Mouse (Mus musculus) retina, embryonic 14.5 days (tissue): Measurements from ENCODE around the gene Ogg1.

Experiments
- DNase-seq: peaks from one replicate; pipeline ENCODE4 v3.0.0-alpha.2; 2015; ENCODE audit warnings: low spot score

Ogg1 gene

DNA sequence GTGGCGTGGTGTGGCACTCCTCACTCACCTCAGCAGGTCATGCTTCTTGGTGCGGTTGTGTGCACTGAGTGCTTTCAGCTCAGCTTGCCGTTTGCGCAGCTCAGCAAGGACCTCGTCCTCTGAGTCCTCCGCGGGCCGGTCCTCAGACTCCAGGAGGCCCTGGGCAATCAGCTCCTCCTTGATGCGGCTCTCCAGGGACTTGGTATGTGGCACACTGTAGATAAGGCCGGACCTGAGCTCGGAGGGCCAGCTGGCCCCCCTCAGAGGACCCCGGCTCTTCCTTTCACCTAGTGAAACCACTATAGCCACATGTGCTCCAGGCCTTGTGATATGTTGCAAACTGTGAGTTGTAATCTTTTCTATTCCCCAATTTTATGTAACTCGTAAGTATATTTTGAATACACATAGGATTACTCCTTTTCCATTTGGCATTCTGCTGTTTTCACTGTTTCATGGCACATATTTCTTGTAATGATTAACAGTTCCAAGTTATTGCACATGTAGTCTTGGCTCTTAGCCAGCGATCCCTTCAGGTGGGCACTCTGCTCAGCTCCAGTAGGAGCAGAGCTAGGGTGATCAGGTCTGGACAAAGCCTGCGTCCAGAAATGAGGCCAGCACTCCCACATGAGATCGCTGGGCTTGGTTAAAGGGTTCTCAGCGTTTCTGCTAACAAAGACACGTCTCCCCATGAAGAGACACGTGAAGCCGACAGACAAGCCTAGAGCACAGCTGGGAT is 43.6 kb downstream of the Ogg1 start:
- no peak for DNase-seq

DNA sequence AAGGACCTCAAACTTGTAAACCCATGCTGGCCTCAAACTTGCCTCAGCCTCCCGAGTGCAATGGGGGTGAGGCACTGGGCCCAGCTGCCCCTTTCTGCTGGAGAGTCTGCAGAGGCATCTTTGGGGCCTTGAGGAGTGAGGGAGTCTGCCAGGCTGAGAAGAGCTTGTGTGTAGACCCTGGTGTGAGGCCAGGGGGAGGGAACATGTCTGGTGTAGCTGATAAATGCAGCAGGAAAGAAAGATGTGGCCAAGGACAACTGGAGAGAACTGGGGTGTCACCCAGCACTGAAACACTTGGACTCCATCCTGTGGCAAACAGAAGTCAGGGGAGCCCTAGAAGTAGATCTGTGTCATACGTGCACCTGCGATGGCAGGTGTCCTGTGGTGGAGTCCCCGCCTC is 46.7 kb downstream of the Ogg1 start:
- no peak for DNase-seq

DNA sequence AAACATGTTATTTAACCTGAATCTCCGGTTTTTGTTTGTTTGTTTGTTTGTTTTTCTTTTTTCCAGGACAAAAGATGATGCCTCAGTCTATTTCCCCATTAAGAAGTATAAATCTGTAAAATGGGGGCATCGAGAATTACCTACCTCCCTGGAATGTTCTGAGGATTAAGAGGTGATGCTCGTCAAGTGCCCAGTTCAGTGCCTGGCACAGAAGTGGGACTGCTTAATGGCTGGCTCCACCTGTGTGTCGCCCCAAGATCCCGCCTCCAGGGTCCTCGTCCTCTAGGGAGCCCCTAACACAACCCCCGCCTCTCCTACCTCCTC is 50.4 kb downstream of the Ogg1 start:
- DNase-seq, result no peak

DNA sequence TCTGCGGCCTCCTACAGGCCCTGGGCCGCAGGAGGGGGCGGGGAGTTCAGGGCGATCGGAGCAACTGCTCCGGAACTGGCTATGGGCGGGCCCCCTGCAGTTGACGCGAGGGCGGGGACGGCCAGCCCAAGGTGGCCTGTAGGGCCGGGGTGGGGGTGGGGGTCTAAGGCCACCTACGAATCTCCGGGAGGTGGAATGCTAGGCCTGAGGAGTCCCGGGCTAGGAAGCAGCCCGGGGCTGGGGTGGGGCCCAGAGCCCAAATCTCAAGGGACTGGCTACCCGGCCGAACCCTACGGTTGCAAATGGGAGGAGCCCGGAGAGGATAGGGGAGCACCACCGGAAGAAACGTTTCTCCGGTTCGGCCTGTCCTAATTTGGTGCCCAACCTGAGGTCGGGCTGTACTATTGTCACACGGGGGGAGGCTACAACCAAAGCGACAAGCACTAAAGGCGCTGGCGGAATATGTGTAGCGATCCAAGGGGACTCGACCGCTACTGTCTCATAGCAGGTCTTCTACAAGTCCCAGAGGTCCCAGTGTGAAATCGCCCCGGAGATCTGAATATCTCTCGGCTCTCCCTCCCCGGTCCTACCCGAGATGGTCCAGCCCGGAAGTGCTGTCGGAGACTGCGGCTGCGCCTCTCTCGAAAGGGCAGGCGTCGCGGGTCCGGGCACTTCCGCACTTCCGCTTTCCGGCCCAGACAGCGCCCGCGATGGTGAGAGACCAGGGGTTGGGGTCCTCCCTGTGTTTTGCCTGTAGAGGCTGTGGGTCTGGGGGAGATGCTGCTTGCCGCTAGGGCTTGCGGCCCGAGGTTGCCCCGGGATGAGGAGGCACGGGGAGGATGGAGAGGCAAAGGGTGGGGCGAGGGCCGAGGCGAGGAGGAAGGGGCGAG is 51.0 kb downstream of the Ogg1 start, which contains the start of the genes Tada3 and Arpc4:
TSS of gene Tada3 (minus strand) at position 388 of the 890 bp plus-strand sequence.
TSS of gene Arpc4 (plus strand) at position 620 of the 890 bp plus-strand sequence.
- peak; percentile 96 for DNase-seq

DNA sequence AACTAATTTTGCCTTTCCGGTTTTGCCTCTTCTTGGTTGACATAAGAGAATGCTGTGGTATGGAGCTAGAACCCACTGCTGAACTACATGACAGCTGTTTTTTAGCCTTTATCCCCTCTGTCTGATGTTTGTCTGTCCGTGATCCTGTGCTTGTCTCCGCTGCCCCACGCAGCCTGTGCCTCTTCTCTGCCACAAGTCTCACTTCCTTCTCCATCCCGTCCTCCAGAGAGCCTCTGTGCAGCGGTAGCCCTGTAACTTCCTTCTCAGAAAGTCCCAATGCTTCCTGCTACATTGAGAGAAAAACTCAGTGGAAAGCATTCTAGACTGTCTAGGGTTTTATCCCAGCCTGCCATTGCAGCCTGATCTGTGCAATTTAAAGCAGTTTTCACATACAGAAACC is 52.5 kb downstream of the Ogg1 start:
- no peak for DNase-seq

DNA sequence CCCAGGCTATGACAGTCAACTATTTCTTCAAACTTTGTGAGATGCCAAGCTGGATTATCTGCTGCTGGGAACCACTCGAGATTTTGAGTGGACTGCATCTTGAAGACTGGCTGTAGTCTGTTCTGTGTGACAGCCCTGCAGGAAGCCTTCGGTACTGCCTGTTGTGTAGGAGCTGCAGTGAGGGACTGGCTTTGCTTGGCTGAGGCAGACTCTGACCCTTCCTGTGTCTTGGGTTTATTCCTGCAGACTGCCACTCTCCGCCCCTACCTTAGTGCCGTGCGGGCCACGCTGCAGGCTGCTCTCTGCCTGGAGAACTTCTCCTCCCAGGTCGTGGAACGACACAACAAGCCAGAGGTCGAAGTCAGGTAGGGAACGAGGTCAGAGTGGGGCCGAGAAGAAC is 53.7 kb downstream of the Ogg1 start:
- no peak for DNase-seq

DNA sequence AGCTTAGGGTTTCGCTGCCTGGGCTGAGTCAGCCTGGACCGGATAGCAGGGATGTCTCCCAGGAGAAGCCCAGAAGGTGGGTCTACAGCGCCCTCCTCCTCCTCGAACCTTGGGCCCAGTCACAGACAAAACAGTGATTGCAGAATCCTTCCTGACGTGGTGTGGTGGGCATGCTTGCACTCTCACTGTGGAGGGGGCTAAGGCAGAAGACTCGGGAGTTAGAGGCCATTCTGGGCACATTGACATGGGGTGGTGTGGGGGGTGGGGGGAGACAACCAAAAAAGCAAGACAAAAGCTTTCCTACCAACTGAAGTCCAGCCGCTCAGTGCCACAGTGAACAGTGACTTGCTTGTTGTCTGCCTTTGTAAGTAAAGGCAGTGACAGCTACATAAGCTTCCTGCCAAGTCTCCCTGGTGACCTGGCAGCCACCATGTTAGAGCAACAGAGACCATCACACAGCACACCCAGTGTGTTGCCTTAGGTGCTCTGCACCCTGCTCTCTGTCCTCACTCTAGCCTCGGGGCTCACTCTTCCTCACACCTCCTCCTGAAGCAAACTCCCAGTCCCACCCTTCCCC is 57.7 kb downstream of the Ogg1 start:
- no peak for DNase-seq
